Mouse (Mus musculus) heart, embryonic 14.5 days (tissue): ENCODE measurements around the gene Chd6. TPM values are rescaled to one million over a fixed set of nuclear protein-coding genes. Genes with fewer than 3 reads are reported as not detected.

Source experiments
- ATAC-seq: fragments of 200-750 bp; cut with Nextera tagmentation; 2 replicates; pipeline ENCODE4 v1.8.0; 2017; ENCODE audit warnings: low read depth, moderate TSS enrichment; ENCODE audit not compliant: insufficient number of reproducible peaks, insufficient read depth, low FRiP score
- H3K27ac ChIP-seq, 2 experiments: fragments of 200-500 bp in 1 of 2; fragments of 300-500 bp in 1 of 2; sonication (generic) in 1 of 2; replicated peaks in 1 of 2; 2 replicates each; pipeline ENCODE4 v1.5.1; 2012 to 2014; ENCODE audit warnings: low read depth in 2 of 2, low read length in 2 of 2, control low read depth in 1 of 2, mild to moderate bottlenecking in 1 of 2, mixed read lengths in 1 of 2; ENCODE audit not compliant: control insufficient read depth in 1 of 2, insufficient read depth in 1 of 2
- H3K27me3 ChIP-seq: fragments of 300-500 bp; sonication (generic); 2 replicates; pipeline ENCODE4 v1.6.1; 2014; ENCODE audit warnings: mild to moderate bottlenecking, low read length, control low read depth; ENCODE audit not compliant: control insufficient read depth, insufficient read depth
- H3K36me3 ChIP-seq: fragments of 300-500 bp; sonication (generic); 2 replicates; pipeline ENCODE4 v1.6.1; 2014; ENCODE audit warnings: mild to moderate bottlenecking, control low read depth, low read length, mixed read lengths; ENCODE audit not compliant: control insufficient read depth, insufficient read depth
- H3K4me1 ChIP-seq, 2 experiments: fragments of 200-500 bp in 1 of 2; fragments of 300-500 bp in 1 of 2; sonication (generic) in 1 of 2; 2 replicates each; pipeline ENCODE4 v1.6.1; 2012 to 2014; ENCODE audit warnings: low read length in 2 of 2, control low read depth in 1 of 2, mixed read lengths in 1 of 2; ENCODE audit not compliant: control insufficient read depth in 2 of 2, insufficient read depth in 2 of 2
- H3K4me2 ChIP-seq: fragments of 300-500 bp; sonication (generic); 2 replicates; pipeline ENCODE4 v1.6.1; 2014; ENCODE audit warnings: mild to moderate bottlenecking, low read length
- H3K4me3 ChIP-seq, 2 experiments: fragments of 200-500 bp in 1 of 2; fragments of 300-500 bp in 1 of 2; sonication (generic) in 1 of 2; 2 replicates each; pipeline ENCODE4 v1.5.1; 2012 to 2014; ENCODE audit warnings: low read length in 2 of 2, mild to moderate bottlenecking in 2 of 2, control low read depth in 1 of 2, low read depth in 1 of 2, moderate library complexity in 1 of 2; ENCODE audit not compliant: control insufficient read depth in 1 of 2, insufficient read depth in 1 of 2
- H3K9ac ChIP-seq: fragments of 300-500 bp; sonication (generic); 2 replicates; pipeline ENCODE4 v1.6.1; 2014; ENCODE audit warnings: mild to moderate bottlenecking, low read length
- H3K9me3 ChIP-seq: fragments of 300-500 bp; sonication (generic); 2 replicates; pipeline ENCODE4 v1.6.1; 2016; ENCODE audit warnings: low read length, control low read depth; ENCODE audit not compliant: control insufficient read depth
- WGBS: fragments of 180-500 bp; shearing (Covaris S2); extraction: QIAGEN DNeasy Blood & Tissue Kit; methylation state at CpG from one replicate; pipeline ENCODE4 v1.1.7; 2014; 5-methylcytosine and 5-hydroxymethylcytosine counted together
- polyA plus RNA-seq: library from polyadenylated mRNA; unstranded; fragments of >200 nt; fragmentation: Nextera tagmentation; extraction: Ambion mirVana; gene quantifications from 2 replicates; pipeline ENCODE4 v1.2.1, GENCODE M21; 2014

Chd6 gene
- polyA plus RNA-seq, 1 experiment from 2014 or later: 17.9 TPM

DNA sequence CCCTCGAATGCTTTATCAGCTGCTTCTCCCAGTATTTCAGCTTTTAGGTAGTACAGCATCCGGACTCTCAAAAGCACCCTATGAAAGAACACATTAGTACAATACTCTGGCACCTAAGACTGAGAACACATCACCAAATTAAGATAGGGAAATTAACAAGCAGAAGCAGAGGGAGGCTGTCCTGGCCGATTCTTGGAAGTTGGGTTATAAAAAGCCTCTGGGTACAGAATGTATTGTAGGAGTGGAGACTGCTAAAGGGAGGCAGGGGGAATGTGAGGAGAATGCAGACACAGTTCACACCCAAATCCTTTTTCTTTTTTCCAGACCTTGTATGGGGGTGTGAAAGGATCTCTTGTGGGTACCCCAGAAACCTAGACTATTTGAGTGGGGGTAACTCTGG lies 126.2 kb downstream of the Chd6 start:
- no peak for ATAC-seq
- WGBS: 74% methylated on average over 3 of the region's 3 CpGs
- Histone ChIP-seq H3K4me3 (no peak overlapping the region), H3K9me3 (no peaks in the 10 kb centered on the region), H3K27ac (no peak overlapping the region), H3K36me3 (peaks cover 90% of the 10 kb centered on the region), H3K4me1 (peaks cover 0 to 8% of the 10 kb centered on the region in 2 experiments; a peak in 2 of 4 replicates), H3K9ac (no peak overlapping the region), H3K27me3 (no peaks in the 10 kb centered on the region), H3K4me2 (no peak overlapping the region)

DNA sequence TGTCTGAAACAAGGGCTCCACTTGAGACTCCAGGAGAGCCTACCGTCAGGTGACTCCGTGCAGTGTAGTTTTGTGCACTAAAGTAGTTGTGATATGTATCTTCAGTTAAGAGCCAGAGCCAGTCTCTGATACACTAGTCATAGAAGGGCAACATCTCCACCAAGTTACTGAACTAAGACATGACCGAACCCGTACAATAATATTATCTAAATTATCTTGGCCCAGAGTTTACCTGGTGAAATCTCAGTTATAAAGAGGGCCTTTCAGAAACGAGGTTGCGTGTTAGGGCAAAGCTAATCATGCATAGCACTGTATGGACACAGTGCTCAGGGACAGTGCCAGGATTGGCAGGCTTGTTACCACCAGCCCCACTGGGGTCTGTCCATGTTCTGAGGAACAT lies 127.1 kb downstream of the Chd6 start:
- H3K27ac ChIP-seq: no peak overlapping the region

DNA sequence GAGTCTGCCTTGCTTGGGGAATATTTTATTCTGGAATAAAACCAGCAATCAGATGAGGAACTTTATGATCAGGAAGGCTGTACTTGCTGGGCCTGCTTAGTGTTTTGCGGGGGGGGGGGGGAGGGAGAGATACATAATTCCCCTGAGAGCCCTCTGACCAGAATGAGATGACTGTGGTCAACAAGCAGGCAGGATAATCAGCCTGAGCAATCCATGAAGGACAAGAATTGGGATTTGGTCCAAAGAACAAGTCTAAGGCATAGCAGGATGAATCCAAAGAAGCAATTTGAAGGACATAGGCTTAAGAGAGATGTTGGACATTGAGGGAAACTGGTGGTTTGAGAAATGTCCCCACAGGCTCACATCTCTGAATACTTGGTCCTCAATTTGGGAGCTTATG lies 130.2 kb downstream of the Chd6 start:
- ATAC-seq: no peak
- H3K9ac ChIP-seq: no peak overlapping the region
- WGBS: 90% methylated on average over 1 of the region's 1 CpGs
- H3K27ac ChIP-seq: no peak overlapping the region
- peaks cover 0 to 8% of the 10 kb centered on the region in 2 experiments; a peak in 2 of 4 replicates for H3K4me1 ChIP-seq
- H3K4me3 ChIP-seq: no peak overlapping the region
- no peaks in the 10 kb centered on the region for H3K9me3 ChIP-seq
- H3K27me3 ChIP-seq: no peaks in the 10 kb centered on the region
- no peak overlapping the region for H3K4me2 ChIP-seq
- peaks cover 95% of the 10 kb centered on the region for H3K36me3 ChIP-seq

More for the DNA sequence above, 127.1 kb downstream of the Chd6 start:
- Histone ChIP-seq H3K9ac (no peak overlapping the region), H3K27me3 (no peaks in the 10 kb centered on the region), H3K9me3 (no peaks in the 10 kb centered on the region), H3K4me2 (no peak overlapping the region), H3K36me3 (peaks cover 90% of the 10 kb centered on the region), H3K4me1 (peaks cover 0 to 8% of the 10 kb centered on the region in 2 experiments; a peak in 2 of 4 replicates), H3K4me3 (no peak overlapping the region)
- ATAC-seq: no peak
- WGBS: 75% methylated on average over 6 of the region's 6 CpGs

- Histone ChIP-seq H3K27me3 (no peaks in the 10 kb centered on the region), H3K27ac (no peak overlapping the region), H3K4me3 (no peak overlapping the region), H3K4me1 (peaks cover 0 to 8% of the 10 kb centered on the region in 2 experiments; a peak in 2 of 4 replicates), H3K9me3 (no peaks in the 10 kb centered on the region), H3K9ac (no peak overlapping the region), H3K36me3 (peaks cover 95% of the 10 kb centered on the region), H3K4me2 (no peak overlapping the region)
- ATAC-seq: no peak
- WGBS: 15% methylated on average over 1 of the region's 1 CpGs
Observed at GRCm38 (mm10) chr2:160977248-160977647, 131.6 kb downstream of the Chd6 start.

DNA sequence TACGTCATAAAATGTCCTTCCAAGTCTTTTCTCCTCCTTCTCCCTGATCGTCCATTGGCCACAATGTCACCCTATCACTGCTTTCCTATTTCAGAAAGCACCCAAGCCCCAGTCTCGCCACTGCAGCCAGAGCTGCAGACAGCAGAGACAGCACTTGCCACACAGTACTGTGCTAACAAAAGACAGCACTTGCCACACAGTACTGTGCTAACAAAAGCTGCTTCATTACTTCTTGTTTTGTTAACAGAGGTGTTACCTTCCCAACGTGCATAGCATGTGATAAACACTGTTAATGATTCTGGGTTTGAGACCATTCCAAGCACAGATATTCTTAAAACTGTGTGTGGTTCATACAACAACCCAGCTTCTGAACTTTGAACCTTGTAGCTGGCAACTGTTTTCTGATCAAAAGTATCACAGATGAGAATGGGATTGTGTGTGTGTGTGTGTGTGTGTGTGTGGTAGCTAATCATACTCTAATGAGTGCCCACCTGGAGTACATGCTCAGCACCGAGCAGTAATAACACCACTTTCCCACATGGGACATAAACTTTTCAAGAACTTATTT lies 135.1 kb downstream of the Chd6 start:
- Histone ChIP-seq H3K9ac (no peak overlapping the region), H3K27me3 (no peaks in the 10 kb centered on the region), H3K4me1 (no peaks in the 10 kb centered on the region; a peak in 1 of 4 replicates), H3K4me2 (no peak overlapping the region), H3K27ac (no peak overlapping the region), H3K4me3 (no peak overlapping the region), H3K36me3 (peaks cover 90% of the 10 kb centered on the region), H3K9me3 (no peaks in the 10 kb centered on the region)
- 78% methylated on average over 5 of the region's 5 CpGs for WGBS
- no peak for ATAC-seq

- H3K4me1 ChIP-seq: no peaks in the 10 kb centered on the region; a peak in 1 of 4 replicates
- no peak for ATAC-seq
- no peak overlapping the region for H3K9ac ChIP-seq
- H3K27me3 ChIP-seq: no peaks in the 10 kb centered on the region
- 93% methylated on average over 7 of the region's 7 CpGs for WGBS
- H3K36me3 ChIP-seq: peaks cover 90% of the 10 kb centered on the region
- no peak overlapping the region for H3K4me2 ChIP-seq
- no peak overlapping the region for H3K4me3 ChIP-seq
- H3K27ac ChIP-seq: no peak overlapping the region
- no peaks in the 10 kb centered on the region for H3K9me3 ChIP-seq
Observed at GRCm38 (mm10) chr2:160972103-160972792, 136.6 kb downstream of the Chd6 start.

- H3K4me3 ChIP-seq: no peak overlapping the region
- H3K27ac ChIP-seq: no peak overlapping the region
- WGBS: 84% methylated on average over 1 of the region's 1 CpGs
- no peaks in the 10 kb centered on the region for H3K9me3 ChIP-seq
- H3K9ac ChIP-seq: no peak overlapping the region
- no peak for ATAC-seq
- peaks cover 87% of the 10 kb centered on the region for H3K36me3 ChIP-seq
- H3K4me2 ChIP-seq: no peak overlapping the region
- no peaks in the 10 kb centered on the region for H3K27me3 ChIP-seq
- H3K4me1 ChIP-seq: no peaks in the 10 kb centered on the region
Observed at GRCm38 (mm10) chr2:160962149-160962548, 146.7 kb downstream of the Chd6 start.
